Mouse (Mus musculus): ENCODE results near the gene S1pr5.
"Not testable (repeated sequence)": the region's sequence is repeated elsewhere in the genome, so short reads cannot be mapped to it uniquely, and the experiment has no call there.

S1pr5 gene

GRCm38 (mm10) chr9:21197981-21198380, 50.3 kb downstream of the S1pr5 start:
- no peak for DNase-seq

GRCm38 (mm10) chr9:21196521-21197433, 51.5 kb downstream of the S1pr5 start:
- DNase-seq = no peak

DNA sequence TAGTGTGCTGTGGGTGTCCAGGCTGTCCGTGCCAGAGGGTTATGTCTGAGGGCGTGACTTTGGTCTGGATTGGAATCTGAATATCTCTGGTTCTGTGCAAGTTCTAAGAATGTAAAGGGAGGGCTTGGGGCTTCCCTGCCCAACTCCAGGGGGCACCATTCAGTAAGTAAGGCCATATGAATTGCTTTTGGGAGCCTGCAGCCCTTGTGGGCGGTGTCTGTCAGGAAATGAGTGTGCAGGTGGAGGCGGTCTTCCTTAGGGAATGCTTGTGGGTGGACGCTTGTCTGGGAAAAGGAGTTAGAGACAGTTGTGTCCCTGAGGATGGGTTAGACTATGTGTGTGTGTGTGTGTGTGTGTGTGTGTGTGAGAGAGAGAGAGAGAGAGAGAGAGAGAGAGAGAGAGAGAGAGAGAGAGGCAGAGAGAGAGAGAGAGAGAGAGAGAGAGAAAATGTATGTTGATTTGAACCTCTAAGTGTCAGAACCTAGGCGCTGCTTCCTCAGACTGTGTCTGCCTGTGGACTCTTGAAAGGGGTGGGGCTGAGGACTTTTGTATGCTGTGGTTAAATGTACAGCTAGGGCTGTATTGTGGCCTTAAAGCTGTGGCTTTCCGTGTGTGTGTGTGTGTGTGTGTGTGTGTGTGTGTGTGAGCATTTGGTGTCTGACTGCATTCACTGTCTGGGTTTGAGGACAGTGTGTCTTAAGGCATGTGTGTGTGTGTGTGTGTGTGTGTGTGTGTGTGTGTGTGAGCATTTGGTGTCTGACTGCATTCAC, 52.3 kb downstream of the S1pr5 start:
- DNase-seq = not testable (repeated sequence)

- no peak for DNase-seq
Measured at GRCm38 (mm10) chr9:21194787-21195493, 53.3 kb downstream of the S1pr5 start.

- no peak for DNase-seq
Measured at GRCm38 (mm10) chr9:21193786-21194185, 54.5 kb downstream of the S1pr5 start.

All from thymus, postnatal 36 days (tissue).